In genomic region chr6:124694166-124694955, GRCm38 (mm10) we compare ENCODE assay signal across 8 mouse cellular contexts. TPM values are rescaled to one million over a fixed set of nuclear protein-coding genes. Genes with fewer than 3 reads are reported as not detected.
DNase-seq lines count a peak whose midpoint lies in the region; ATAC-seq and TF ChIP-seq lines count a peak whose summit lies in the region.

No protein-coding gene starts in this region.

- peak; percentile 74 for DNase-seq in forebrain, embryonic 14.5 days (ENCODE audit: low spot score)
- no peak for DNase-seq in forebrain, embryonic 11.5 days (ENCODE audit: low spot score)
- DNase-seq in CD4-positive helper T cell, adult 2 months (ENCODE audit: low read depth, low spot score), result peak; percentile 75
- DNase-seq in cerebellum, adult 9-11 months, result peak; percentile 76
- peak; percentile 60 to 77 for DNase-seq in layer of hippocampus, postnatal 36 days
- DNase-seq in midbrain, postnatal 0 days (ENCODE audit: low spot score), result peak; percentile 76
- peak; percentile 36 for DNase-seq in thymus, postnatal 4 days

- WGBS in forebrain, embryonic 14.5 days, result 74% methylated on average over 15 of the region's 15 CpGs
- 87% methylated on average over 15 of the region's 15 CpGs for WGBS in forebrain, embryonic 11.5 days
- WGBS in midbrain, postnatal 0 days, result 75% methylated on average over 15 of the region's 15 CpGs

- ATAC-seq in forebrain, embryonic 14.5 days, result peak; percentile 70
- no peak for ATAC-seq in forebrain, embryonic 11.5 days (replicated peaks; ENCODE audit: low FRiP score)
- ATAC-seq in hematopoietic stem cell, adult 5-6 weeks (replicated peaks in 1 of 2; ENCODE audit: insufficient read depth in 1 of 2, low FRiP score in 2 of 2, low TSS enrichment in 1 of 2, low read depth in 1 of 2, poor library complexity in 2 of 2, severe bottlenecking in 2 of 2), result peak; percentile 95 to 97
- ATAC-seq in midbrain, postnatal 0 days (ENCODE audit: low FRiP score), result peak; percentile 57; the same call in 1 of the 2 replicates

- H3K4me2 ChIP-seq in forebrain, embryonic 14.5 days (ENCODE audit: low read length), result no peak overlapping the region
- no peak overlapping the region for H3K4me2 ChIP-seq in forebrain, embryonic 11.5 days (ENCODE audit: low read depth, low read length, severe bottlenecking)
- no peak overlapping the region for H3K4me2 ChIP-seq in midbrain, postnatal 0 days (ENCODE audit: low read depth, low read length, poor library complexity, severe bottlenecking)

- H3K4me1 ChIP-seq in forebrain, embryonic 14.5 days (ENCODE audit: control insufficient read depth, insufficient read depth, low read length), result 0 out of 2 replicates have a peak, but pooled peaks cover 7% of the 10 kb centered on the region
- no peaks in the 10 kb centered on the region for H3K4me1 ChIP-seq in forebrain, embryonic 11.5 days (replicated peaks; ENCODE audit: control insufficient read depth, insufficient read depth, low read length)
- H3K4me1 ChIP-seq in midbrain, postnatal 0 days (ENCODE audit: insufficient read depth, low read length), result 0 out of 2 replicates have a peak, but pooled peaks cover 3% of the 10 kb centered on the region

- H3K27me3 ChIP-seq in forebrain, embryonic 14.5 days (replicated peaks; ENCODE audit: control insufficient read depth, insufficient read depth, low read length), result no peaks in the 10 kb centered on the region
- no peaks in the 10 kb centered on the region for H3K27me3 ChIP-seq in forebrain, embryonic 11.5 days (ENCODE audit: control insufficient read depth, insufficient read depth, low read length)
- H3K27me3 ChIP-seq in midbrain, postnatal 0 days (ENCODE audit: insufficient read depth, low read length), result no peaks in the 10 kb centered on the region

- TF ChIP-seq CTCF in midbrain, postnatal 0 days (IDR thresholded peaks at IDR 0.05), result no peak

- no peaks in the 10 kb centered on the region for H3K9me3 ChIP-seq in forebrain, embryonic 14.5 days (replicated peaks; ENCODE audit: control insufficient read depth, low read length)
- H3K9me3 ChIP-seq in forebrain, embryonic 11.5 days (ENCODE audit: control insufficient read depth, low read length), result no peaks in the 10 kb centered on the region
- H3K9me3 ChIP-seq in midbrain, postnatal 0 days (ENCODE audit: low read length), result no peaks in the 10 kb centered on the region

- no peak overlapping the region for H3K9ac ChIP-seq in forebrain, embryonic 14.5 days (ENCODE audit: low read length)
- no peak overlapping the region for H3K9ac ChIP-seq in forebrain, embryonic 11.5 days (ENCODE audit: low read length)
- H3K9ac ChIP-seq in midbrain, postnatal 0 days (replicated peaks; ENCODE audit: low read length, poor library complexity, severe bottlenecking), result no peak overlapping the region

- no peak overlapping the region for H3K4me3 ChIP-seq in forebrain, embryonic 14.5 days (ENCODE audit: low read depth, low read length)
- no peak overlapping the region for H3K4me3 ChIP-seq in forebrain, embryonic 11.5 days (ENCODE audit: low read depth, low read length)
- H3K4me3 ChIP-seq in midbrain, postnatal 0 days (ENCODE audit: low read depth, low read length), result no peak overlapping the region

- peaks cover 4% of the 10 kb centered on the region; the same call in 1 of the 2 replicates for H3K36me3 ChIP-seq in forebrain, embryonic 14.5 days (ENCODE audit: control insufficient read depth, insufficient read depth, low read length)
- no peaks in the 10 kb centered on the region for H3K36me3 ChIP-seq in forebrain, embryonic 11.5 days (ENCODE audit: control insufficient read depth, insufficient read depth, low read length)
- H3K36me3 ChIP-seq in midbrain, postnatal 0 days (ENCODE audit: insufficient read depth, low read length), result peaks cover 7% of the 10 kb centered on the region; the same call in 1 of the 2 replicates

- peak overlapping the region; percentile 21 for H3K27ac ChIP-seq in forebrain, embryonic 14.5 days (ENCODE audit: low read depth, low read length)
- H3K27ac ChIP-seq in forebrain, embryonic 11.5 days (ENCODE audit: low read depth, low read length), result no peak overlapping the region
- H3K27ac ChIP-seq in midbrain, postnatal 0 days (ENCODE audit: low read depth, low read length), result no peak overlapping the region; the same call in 1 of the 2 replicates

RNA-seq across cellular contexts. Expression of gene Emg1, which starts 17.6 kb away (rescaled TPM):
- 166 and 186 TPM in 2 replicates for polyA plus RNA-seq in forebrain, embryonic 14.5 days (2014; fragmentation: Nextera tagmentation; extraction: Ambion mirVana)
- polyA plus RNA-seq in forebrain, embryonic 11.5 days (2014; fragmentation: Nextera tagmentation; extraction: Ambion mirVana), result 227 and 228 TPM in 2 replicates
- total RNA-seq in hematopoietic stem cell, adult 5-6 weeks (2017), result 160 and 203 TPM in 2 replicates
- total RNA-seq in layer of hippocampus, postnatal 36 days (2021), result 10 to 100 TPM; 54.3 to 64.9 TPM
- 75.6 and 99.9 TPM in 2 replicates for total RNA-seq in midbrain, postnatal 0 days (2014; rRNA removed)
- 87.2 and 89.8 TPM in 2 replicates for polyA plus RNA-seq in midbrain, postnatal 0 days (2015; fragmentation: Nextera tagmentation; extraction: Ambion mirVana)

RNA-seq across cellular contexts. Expression of gene Phb2, which starts 17.8 kb away (rescaled TPM):
- 237 and 245 TPM in 2 replicates for polyA plus RNA-seq in forebrain, embryonic 14.5 days (2014; fragmentation: Nextera tagmentation; extraction: Ambion mirVana)
- 376 and 404 TPM in 2 replicates for polyA plus RNA-seq in forebrain, embryonic 11.5 days (2014; fragmentation: Nextera tagmentation; extraction: Ambion mirVana)
- total RNA-seq in hematopoietic stem cell, adult 5-6 weeks (2017), result 252 and 265 TPM in 2 replicates
- total RNA-seq in layer of hippocampus, postnatal 36 days (2021), result 100 to 1,000 TPM; 114 to 129 TPM
- total RNA-seq in midbrain, postnatal 0 days (2014; rRNA removed), result 197 and 230 TPM in 2 replicates
- polyA plus RNA-seq in midbrain, postnatal 0 days (2015; fragmentation: Nextera tagmentation; extraction: Ambion mirVana), result 265 and 269 TPM in 2 replicates

RNA-seq across cellular contexts. Expression of gene Lpcat3, which starts 31.5 kb away (rescaled TPM):
- 33.4 and 38.7 TPM in 2 replicates for polyA plus RNA-seq in forebrain, embryonic 14.5 days (2014; fragmentation: Nextera tagmentation; extraction: Ambion mirVana)
- 34.3 and 35.5 TPM in 2 replicates for polyA plus RNA-seq in forebrain, embryonic 11.5 days (2014; fragmentation: Nextera tagmentation; extraction: Ambion mirVana)
- total RNA-seq in hematopoietic stem cell, adult 5-6 weeks (2017), result 28.5 and 29.6 TPM in 2 replicates
- 10 to 100 TPM; 27.1 to 33.5 TPM for total RNA-seq in layer of hippocampus, postnatal 36 days (2021)
- total RNA-seq in midbrain, postnatal 0 days (2014; rRNA removed), result 31.4 and 35.0 TPM in 2 replicates
- 40.0 and 43.2 TPM in 2 replicates for polyA plus RNA-seq in midbrain, postnatal 0 days (2015; fragmentation: Nextera tagmentation; extraction: Ambion mirVana)

RNA-seq across cellular contexts. Expression of gene Ptpn6, which starts 44.2 kb away (rescaled TPM):
- 4.7 TPM in 2 replicates for polyA plus RNA-seq in forebrain, embryonic 14.5 days (2014; fragmentation: Nextera tagmentation; extraction: Ambion mirVana)
- polyA plus RNA-seq in forebrain, embryonic 11.5 days (2014; fragmentation: Nextera tagmentation; extraction: Ambion mirVana), result 4.8 and 4.9 TPM in 2 replicates
- 476 and 523 TPM in 2 replicates for total RNA-seq in hematopoietic stem cell, adult 5-6 weeks (2017)
- total RNA-seq in layer of hippocampus, postnatal 36 days (2021), result 1 to 10 TPM; 2.9 to 3.0 TPM
- 2.3 and 3.4 TPM in 2 replicates for total RNA-seq in midbrain, postnatal 0 days (2014; rRNA removed)
- 3.2 and 4.0 TPM in 2 replicates for polyA plus RNA-seq in midbrain, postnatal 0 days (2015; fragmentation: Nextera tagmentation; extraction: Ambion mirVana)

RNA-seq across cellular contexts. Expression of gene Grcc10, which starts 46.8 kb away (rescaled TPM):
- 722 and 848 TPM in 2 replicates for polyA plus RNA-seq in forebrain, embryonic 14.5 days (2014; fragmentation: Nextera tagmentation; extraction: Ambion mirVana)
- 509 and 514 TPM in 2 replicates for polyA plus RNA-seq in forebrain, embryonic 11.5 days (2014; fragmentation: Nextera tagmentation; extraction: Ambion mirVana)
- 189 and 215 TPM in 2 replicates for total RNA-seq in hematopoietic stem cell, adult 5-6 weeks (2017)
- 100 to 1,000 TPM; 337 to 366 TPM for total RNA-seq in layer of hippocampus, postnatal 36 days (2021)
- 244 and 246 TPM in 2 replicates for total RNA-seq in midbrain, postnatal 0 days (2014; rRNA removed)
- polyA plus RNA-seq in midbrain, postnatal 0 days (2015; fragmentation: Nextera tagmentation; extraction: Ambion mirVana), result 710 and 723 TPM in 2 replicates
